Mouse (Mus musculus): ENCODE data around the gene Gpr39. TPM values are rescaled to one million over a fixed set of nuclear protein-coding genes. Genes with fewer than 3 reads are reported as not detected.

Gene Gpr39
- polyA plus RNA-seq (2015; fragmentation: Illumina TruSeq; extraction: RNeasy Lipid Tissue Mini Kit (QIAGEN cat#74804); ENCODE audit: insufficient read depth, low read depth, low replicate concordance) = 1.7 TPM

GRCm38 (mm10) chr1:125676790-125677273, at the start of gene Gpr39:
Gene Gpr39, plus strand, starts transcription at chr1:125676995.

GRCm38 (mm10) chr1:125912601-125913600, 236.1 kb downstream of the Gpr39 start, which contains the start of gene Lypd1:
Gene Lypd1, minus strand, starts transcription at chr1:125913101.

Other genes with a start within 250 kb of the Gpr39 start
- 36.8 TPM for gene Actr3, start 241.3 kb upstream of the Gpr39 start, polyA plus RNA-seq (2015; fragmentation: Illumina TruSeq; extraction: RNeasy Lipid Tissue Mini Kit (QIAGEN cat#74804); ENCODE audit: insufficient read depth, low read depth, low replicate concordance)
- gene Slc35f5, start 116.4 kb upstream of the Gpr39 start, polyA plus RNA-seq (2015; fragmentation: Illumina TruSeq; extraction: RNeasy Lipid Tissue Mini Kit (QIAGEN cat#74804); ENCODE audit: insufficient read depth, low read depth, low replicate concordance) = 23.2 TPM
- not detected for gene Lypd1, start 236.1 kb downstream of the Gpr39 start, polyA plus RNA-seq (2015; fragmentation: Illumina TruSeq; extraction: RNeasy Lipid Tissue Mini Kit (QIAGEN cat#74804); ENCODE audit: insufficient read depth, low read depth, low replicate concordance)

Measured in pancreas, adult 10 weeks (tissue).